ENCODE assay signal across 30 mouse cellular contexts in the genomic region with DNA sequence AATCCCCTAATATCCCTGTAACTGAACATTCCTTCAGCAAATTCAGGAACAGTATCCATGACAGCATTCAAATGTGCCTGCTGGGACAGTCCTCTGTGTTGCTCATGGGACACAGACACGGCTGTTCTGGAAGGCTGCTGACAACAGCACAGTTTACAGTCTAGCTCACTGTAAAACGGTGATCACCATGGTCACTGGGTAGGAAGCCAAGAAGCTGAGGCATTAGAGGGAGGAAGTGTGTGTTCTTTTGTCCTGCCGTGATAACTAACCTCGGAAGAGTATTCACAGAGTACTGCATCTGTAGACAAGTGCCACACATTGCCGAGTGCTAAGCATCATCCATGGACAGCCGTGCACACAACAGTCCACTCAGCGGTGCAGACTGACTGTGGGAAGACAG. TPM values are rescaled to one million over a fixed set of nuclear protein-coding genes. Genes with fewer than 3 reads are reported as not detected.
A peak's percentile ranks its signal among the peaks of the same experiment; 100 is the strongest.
DNase-seq lines count a peak whose midpoint lies in the region; ATAC-seq and TF ChIP-seq lines count a peak whose summit lies in the region.
"Had no signal": no experiment of that assay in that cellular context is flagged by ENCODE, and none has a peak within 500 bp of the region (broad histone marks: within the 10 kb centered on the region; RNA-seq: fewer than 3 reads in every experiment).

No protein-coding gene starts in this region.

- H3K27ac ChIP-seq in layer of hippocampus, adult 2 months = peak overlapping the region; percentile 62
- H3K27ac ChIP-seq in midbrain, postnatal 0 days (ENCODE audit: low read depth, low read length) = no peak overlapping the region
- no peak overlapping the region for H3K27ac ChIP-seq in midbrain, embryonic 13.5 days
- H3K27ac ChIP-seq in neural tube, embryonic 14.5 days (ENCODE audit: low read depth, low read length) = no peak overlapping the region
- H3K27ac ChIP-seq: embryonic facial prominence, embryonic 13.5 days; forebrain, embryonic 10.5 days; left cerebral cortex, adult 2 months; limb, embryonic 12.5 days; macrophage; midbrain, embryonic 15.5 days; neural tube, embryonic 12.5 days; stomach, embryonic 15.5 days had no signal

- no peak overlapping the region for H3K9ac ChIP-seq in midbrain, postnatal 0 days (replicated peaks; ENCODE audit: low read length, poor library complexity, severe bottlenecking)
- H3K9ac ChIP-seq in midbrain, embryonic 13.5 days (replicated peaks) = no peak overlapping the region
- no peak overlapping the region for H3K9ac ChIP-seq in neural tube, embryonic 14.5 days (replicated peaks; ENCODE audit: low read depth, low read length)
- H3K9ac ChIP-seq: embryonic facial prominence, embryonic 13.5 days; forebrain, postnatal 0 days; limb, embryonic 12.5 days; midbrain, embryonic 15.5 days; neural tube, embryonic 12.5 days; stomach, embryonic 15.5 days had no signal

- H3K4me1 ChIP-seq in midbrain, postnatal 0 days (ENCODE audit: insufficient read depth, low read length) = no peaks in the 10 kb centered on the region
- H3K4me1 ChIP-seq in midbrain, embryonic 13.5 days (replicated peaks) = no peaks in the 10 kb centered on the region
- no peaks in the 10 kb centered on the region for H3K4me1 ChIP-seq in neural tube, embryonic 14.5 days (ENCODE audit: control insufficient read depth, insufficient read depth, low read length)
- H3K4me1 ChIP-seq: embryonic facial prominence, embryonic 13.5 days; forebrain, embryonic 10.5 days; limb, embryonic 12.5 days; midbrain, embryonic 15.5 days; neural tube, embryonic 12.5 days; stomach, embryonic 15.5 days had no signal

- no peaks in the 10 kb centered on the region for H3K27me3 ChIP-seq in midbrain, postnatal 0 days (ENCODE audit: insufficient read depth, low read length)
- no peaks in the 10 kb centered on the region for H3K27me3 ChIP-seq in midbrain, embryonic 13.5 days
- H3K27me3 ChIP-seq in neural tube, embryonic 14.5 days (ENCODE audit: control insufficient read depth, insufficient read depth, low read length) = no peaks in the 10 kb centered on the region
- H3K27me3 ChIP-seq: CH12.LX; embryonic facial prominence, embryonic 13.5 days; limb, embryonic 12.5 days; midbrain, embryonic 15.5 days; neural tube, embryonic 12.5 days; stomach, embryonic 15.5 days had no signal

- H3K9me3 ChIP-seq in midbrain, postnatal 0 days (ENCODE audit: low read length) = no peaks in the 10 kb centered on the region
- no peaks in the 10 kb centered on the region for H3K9me3 ChIP-seq in midbrain, embryonic 13.5 days
- no peaks in the 10 kb centered on the region for H3K9me3 ChIP-seq in neural tube, embryonic 14.5 days (ENCODE audit: control insufficient read depth, low read length)
- H3K9me3 ChIP-seq: embryonic facial prominence, embryonic 13.5 days; forebrain, embryonic 10.5 days; limb, embryonic 12.5 days; midbrain, embryonic 15.5 days; neural tube, embryonic 12.5 days; stomach, embryonic 15.5 days had no signal

- no peak for TF ChIP-seq CTCF in layer of hippocampus, adult 2 months (conservative IDR thresholded peaks at IDR 0.05)
- no peak for TF ChIP-seq CTCF in midbrain, postnatal 0 days (IDR thresholded peaks at IDR 0.05)

- WGBS in midbrain, postnatal 0 days = 74% methylated on average over 7 of the region's 7 CpGs
- 91% methylated on average over 7 of the region's 7 CpGs for WGBS in midbrain, embryonic 13.5 days
- WGBS in neural tube, embryonic 14.5 days = 68% methylated on average over 7 of the region's 7 CpGs

- ATAC-seq in midbrain, postnatal 0 days (ENCODE audit: low FRiP score) = no peak
- no peak for ATAC-seq in midbrain, embryonic 13.5 days
- peak; percentile 62 for ATAC-seq in common myeloid progenitor, adult 5-6 weeks (replicated peaks; ENCODE audit: low read depth, poor library complexity, severe bottlenecking)
- peak; percentile 69; the same call in 1 of the 2 replicates for ATAC-seq in neural tube, embryonic 14.5 days (ENCODE audit: low read depth)
- ATAC-seq: forebrain, postnatal 0 days; inflammation-experienced regulatory T-cells, adult 6 months; midbrain, embryonic 15.5 days had no signal

- no peak for DNase-seq in layer of hippocampus, adult 2 months (ENCODE audit: low spot score in 2 of 2)
- no peak for DNase-seq in layer of hippocampus, adult 8-10 months (ENCODE audit: low spot score in 2 of 2)
- DNase-seq in midbrain, postnatal 0 days (ENCODE audit: low spot score) = peak; percentile 70
- no peak for DNase-seq in cerebellum, adult 8-10 months
- no peak for DNase-seq in gastrocnemius, adult 8-10 months (ENCODE audit: low spot score in 2 of 2)
- DNase-seq: adrenal gland, adult 8-10 months; cerebellum, adult 9-10 months; forebrain, postnatal 0 days; gastrocnemius, postnatal 10 days; heart, postnatal 14 days; kidney, adult 11 months; kidney, postnatal 14 days; lung, adult 2 months; lung, postnatal 10 days; retina, postnatal 1 day; right cerebral cortex, postnatal 25 days had no signal

- H3K4me3 ChIP-seq in layer of hippocampus, adult 2 months = no peak overlapping the region
- H3K4me3 ChIP-seq in midbrain, postnatal 0 days (ENCODE audit: low read depth, low read length) = no peak overlapping the region
- H3K4me3 ChIP-seq in midbrain, embryonic 13.5 days (replicated peaks) = no peak overlapping the region
- H3K4me3 ChIP-seq in neural tube, embryonic 14.5 days (ENCODE audit: low read depth, low read length) = no peak overlapping the region
- H3K4me3 ChIP-seq: embryonic facial prominence, embryonic 13.5 days; forebrain, embryonic 10.5 days; left cerebral cortex, adult 2 months; limb, embryonic 12.5 days; midbrain, embryonic 15.5 days; neural tube, embryonic 12.5 days; stomach, embryonic 15.5 days had no signal

- H3K36me3 ChIP-seq in midbrain, postnatal 0 days (ENCODE audit: insufficient read depth, low read length) = peaks cover 76% of the 10 kb centered on the region
- H3K36me3 ChIP-seq in midbrain, embryonic 13.5 days = peaks cover 98% of the 10 kb centered on the region
- peaks cover 81% of the 10 kb centered on the region for H3K36me3 ChIP-seq in neural tube, embryonic 14.5 days (ENCODE audit: control insufficient read depth, insufficient read depth, low read length)

- H3K4me2 ChIP-seq in midbrain, postnatal 0 days (ENCODE audit: low read depth, low read length, poor library complexity, severe bottlenecking) = no peak overlapping the region
- no peak overlapping the region for H3K4me2 ChIP-seq in midbrain, embryonic 13.5 days (replicated peaks)
- no peak overlapping the region for H3K4me2 ChIP-seq in neural tube, embryonic 14.5 days (ENCODE audit: low read depth, low read length)
- H3K4me2 ChIP-seq: embryonic facial prominence, embryonic 13.5 days; limb, embryonic 12.5 days; liver, embryonic 11.5 days; midbrain, embryonic 15.5 days; neural tube, embryonic 12.5 days; stomach, embryonic 15.5 days had no signal

RNA-seq across cellular contexts. Expression of gene Pld6, which starts 16.7 kb away (rescaled TPM):
- 1 to 10 TPM in 1 of 2 experiments, under 1 TPM in 1; 0.69 to 1.2 TPM for total RNA-seq in layer of hippocampus, adult 2 months (2021)
- total RNA-seq in layer of hippocampus, adult 8-10 months (2022) = 1 to 10 TPM in 1 of 4 experiments, under 1 TPM in 2, not detected in 1; 0.49 to 1.5 (median 0.85) TPM
- total RNA-seq in midbrain, postnatal 0 days (2014; rRNA removed) = 18.3 and 19.0 TPM in 2 replicates
- 26.2 and 32.2 TPM in 2 replicates for polyA plus RNA-seq in midbrain, postnatal 0 days (2015; fragmentation: Nextera tagmentation; extraction: Ambion mirVana)
- polyA plus RNA-seq in midbrain, embryonic 13.5 days (2015; fragmentation: Nextera tagmentation; extraction: Ambion mirVana) = 2.4 and 2.7 TPM in 2 replicates
- total RNA-seq in common myeloid progenitor, adult 5-6 weeks (2017) = 2.6 and 3.2 TPM in 2 replicates
- polyA plus RNA-seq in neural tube, embryonic 14.5 days (2014; fragmentation: Nextera tagmentation; extraction: Ambion mirVana) = 3.6 and 4.4 TPM in 2 replicates
- total RNA-seq in gastrocnemius, adult 8-10 months (2022) = not detected
- total RNA-seq: CH12.LX had no signal
- polyA plus RNA-seq: macrophage had no signal

RNA-seq across cellular contexts. Expression of gene Flcn, which starts 39.1 kb away (rescaled TPM):
- total RNA-seq in layer of hippocampus, adult 2 months (2021) = 10 to 100 TPM; 44.8 to 46.9 TPM
- total RNA-seq in layer of hippocampus, adult 8-10 months (2022) = 10 to 100 TPM; 46.7 to 47.9 (median 47.2) TPM
- 41.5 and 44.0 TPM in 2 replicates for total RNA-seq in midbrain, postnatal 0 days (2014; rRNA removed)
- polyA plus RNA-seq in midbrain, postnatal 0 days (2015; fragmentation: Nextera tagmentation; extraction: Ambion mirVana) = 31.0 and 34.7 TPM in 2 replicates
- 38.4 and 41.7 TPM in 2 replicates for polyA plus RNA-seq in midbrain, embryonic 13.5 days (2015; fragmentation: Nextera tagmentation; extraction: Ambion mirVana)
- 18.0 and 18.4 TPM in 2 replicates for total RNA-seq in common myeloid progenitor, adult 5-6 weeks (2017)
- polyA plus RNA-seq in neural tube, embryonic 14.5 days (2014; fragmentation: Nextera tagmentation; extraction: Ambion mirVana) = 39.3 and 41.6 TPM in 2 replicates
- total RNA-seq in gastrocnemius, adult 8-10 months (2022) = 10 to 100 TPM; 40.1 to 65.3 (median 43.4) TPM

Comparison
In these comparisons a context has a peak if more than half of its experiments do, and no peak if none do; other contexts are left out.
1. ATAC-seq: peak in common myeloid progenitor, adult 5-6 weeks (single experiment) and neural tube, embryonic 14.5 days (single experiment); none in midbrain, postnatal 0 days (single experiment) and midbrain, embryonic 13.5 days (single experiment).